Mouse (Mus musculus) cortical plate, adult 2 months (tissue): ENCODE results near the gene Rfxap.

Source experiments
- CTCF ChIP-seq: fragments of 200-500 bp; IDR thresholded peaks from 2 replicates; pipeline ENCODE4 v1.5.1; 2011; ENCODE audit warnings: mild to moderate bottlenecking, control low read depth, low read length; ENCODE audit not compliant: insufficient read depth; ENCODE audit errors: extremely low read depth
- POLR2A ChIP-seq: fragments of 200-500 bp; IDR thresholded peaks from 2 replicates; pipeline ENCODE4 v1.6.1; 2011; ENCODE audit warnings: mild to moderate bottlenecking, low read length, control low read depth; ENCODE audit not compliant: insufficient read depth; ENCODE audit errors: extremely low read depth

- no peak for TF ChIP-seq POLR2A
- TF ChIP-seq CTCF = no peak
These were observed 27.8 kb upstream of the Rfxap start for GRCm38 (mm10) chr3:54835421-54835820.
